Mouse (Mus musculus): ENCODE data around the gene E330017A01Rik.

GRCm38 (mm10) chr16:58676633-58677032, 38.1 kb upstream of the E330017A01Rik start:
- TF ChIP-seq CTCF (IDR thresholded peaks at IDR 0.05; ENCODE audit: control insufficient read depth, insufficient read depth, insufficient replicate concordance, low read depth, low read length): no peak
- TF ChIP-seq POLR2A (IDR thresholded peaks at IDR 0.05; ENCODE audit: control insufficient read depth, low read depth, low read length): no peak
